Mouse (Mus musculus): Measurements from ENCODE around the gene Tstd2.

- no peak for TF ChIP-seq CTCF (IDR thresholded peaks at IDR 0.05; ENCODE audit: low read depth)
- no peak for TF ChIP-seq EP300 (optimal IDR thresholded peaks at IDR 0.05)
Observed at GRCm38 (mm10) chr4:46116544-46117175, 21.8 kb downstream of the Tstd2 start.
